Mouse (Mus musculus): ENCODE results near the gene Psmb3. TPM values are rescaled to one million over a fixed set of nuclear protein-coding genes. Genes with fewer than 3 reads are reported as not detected.

Psmb3 gene
- polyA plus RNA-seq, 1 experiment from 2014 or later, result 363 TPM

DNA sequence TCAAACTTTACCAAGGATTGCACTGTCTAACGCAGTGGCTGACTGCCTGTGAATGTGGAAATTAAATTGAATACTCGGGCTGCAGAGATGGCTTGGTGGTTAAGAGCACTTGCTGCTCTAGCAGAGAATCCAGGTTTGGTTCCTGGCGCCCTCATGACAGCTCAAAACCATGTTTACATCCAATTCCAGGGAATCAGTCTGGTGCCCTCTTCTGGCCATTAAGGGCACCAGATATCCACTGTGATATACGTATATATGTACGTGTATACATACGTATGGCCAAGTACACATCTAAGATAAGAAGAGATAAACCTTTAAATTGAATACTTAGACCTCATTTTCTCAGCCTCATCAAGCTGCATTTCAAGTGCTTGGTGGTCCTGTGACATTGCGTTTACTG, 37.0 kb upstream of the Psmb3 start:
- Histone ChIP-seq H3K9me3 (replicated peaks; ENCODE audit: control insufficient read depth, low read length) (no peaks in the 10 kb centered on the region), H3K4me3 (replicated peaks; ENCODE audit: low read length) (no peak overlapping the region), H3K27ac (ENCODE audit: low read length) (no peak overlapping the region), H3K9ac (ENCODE audit: low read length) (no peak overlapping the region), H3K27me3 (ENCODE audit: control insufficient read depth, insufficient read depth, low read length) (no peaks in the 10 kb centered on the region), H3K4me2 (ENCODE audit: low read depth, low read length) (no peak overlapping the region), H3K36me3 (ENCODE audit: control insufficient read depth, insufficient read depth, low read length) (peaks cover 14% of the 10 kb centered on the region), H3K4me1 (ENCODE audit: control insufficient read depth, insufficient read depth, low read length) (peaks cover 25% of the 10 kb centered on the region)
- ATAC-seq (ENCODE audit: insufficient read depth, low FRiP score), result no peak
- WGBS, result 86% methylated on average over 7 of the region's 7 CpGs

- Histone ChIP-seq H3K4me2 (ENCODE audit: low read depth, low read length) (no peak overlapping the region), H3K27me3 (ENCODE audit: control insufficient read depth, insufficient read depth, low read length) (no peaks in the 10 kb centered on the region), H3K4me1 (ENCODE audit: control insufficient read depth, insufficient read depth, low read length) (peaks cover 21% of the 10 kb centered on the region), H3K9me3 (replicated peaks; ENCODE audit: control insufficient read depth, low read length) (no peaks in the 10 kb centered on the region), H3K27ac (ENCODE audit: low read length) (no peak overlapping the region), H3K36me3 (ENCODE audit: control insufficient read depth, insufficient read depth, low read length) (peaks cover 19% of the 10 kb centered on the region), H3K9ac (ENCODE audit: low read length) (no peak overlapping the region), H3K4me3 (replicated peaks; ENCODE audit: low read length) (no peak overlapping the region)
- 88% methylated on average over 15 of the region's 15 CpGs for WGBS
- no peak for ATAC-seq (ENCODE audit: insufficient read depth, low FRiP score)
Measured at GRCm38 (mm10) chr11:97666794-97667193, 36.4 kb upstream of the Psmb3 start.

DNA sequence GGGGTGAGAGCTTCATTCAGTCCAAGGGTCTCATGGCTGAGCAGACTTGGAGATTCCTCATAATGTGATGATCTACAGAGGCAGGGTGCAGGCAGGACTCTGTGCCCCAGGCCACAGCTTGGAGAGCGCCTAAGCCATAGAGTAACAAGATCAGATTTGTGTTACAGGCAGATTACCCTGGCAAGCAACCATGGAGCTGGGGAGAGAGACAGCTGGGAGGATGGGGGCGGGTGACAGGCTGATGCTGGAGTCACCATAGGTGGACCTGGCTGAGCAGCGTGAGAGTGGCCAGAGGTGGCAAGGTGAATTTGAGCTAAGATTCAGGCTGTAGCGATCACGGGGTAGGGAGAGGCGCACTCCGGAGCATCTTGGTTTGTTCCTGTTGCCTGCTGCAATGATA, 35.0 kb upstream of the Psmb3 start:
- Histone ChIP-seq H3K27ac (ENCODE audit: low read length) (no peak overlapping the region), H3K4me2 (ENCODE audit: low read depth, low read length) (no peak overlapping the region), H3K9ac (ENCODE audit: low read length) (no peak overlapping the region), H3K9me3 (replicated peaks; ENCODE audit: control insufficient read depth, low read length) (no peaks in the 10 kb centered on the region), H3K27me3 (ENCODE audit: control insufficient read depth, insufficient read depth, low read length) (no peaks in the 10 kb centered on the region), H3K36me3 (ENCODE audit: control insufficient read depth, insufficient read depth, low read length) (peaks cover 20% of the 10 kb centered on the region), H3K4me3 (replicated peaks; ENCODE audit: low read length) (no peak overlapping the region), H3K4me1 (ENCODE audit: control insufficient read depth, insufficient read depth, low read length) (peaks cover 11% of the 10 kb centered on the region)
- ATAC-seq (ENCODE audit: insufficient read depth, low FRiP score), result no peak
- WGBS, result 92% methylated on average over 7 of the region's 7 CpGs

- Histone ChIP-seq H3K4me3 (replicated peaks; ENCODE audit: low read length) (no peak overlapping the region), H3K4me2 (ENCODE audit: low read depth, low read length) (no peak overlapping the region), H3K27me3 (ENCODE audit: control insufficient read depth, insufficient read depth, low read length) (no peaks in the 10 kb centered on the region), H3K27ac (ENCODE audit: low read length) (no peak overlapping the region), H3K36me3 (ENCODE audit: control insufficient read depth, insufficient read depth, low read length) (peaks cover 20% of the 10 kb centered on the region), H3K9me3 (replicated peaks; ENCODE audit: control insufficient read depth, low read length) (no peaks in the 10 kb centered on the region), H3K4me1 (ENCODE audit: control insufficient read depth, insufficient read depth, low read length) (peaks cover 11% of the 10 kb centered on the region), H3K9ac (ENCODE audit: low read length) (no peak overlapping the region)
- 58% methylated on average over 15 of the region's 15 CpGs for WGBS
- no peak for ATAC-seq (ENCODE audit: insufficient read depth, low FRiP score)
Measured at GRCm38 (mm10) chr11:97669268-97669667, 33.9 kb upstream of the Psmb3 start.

DNA sequence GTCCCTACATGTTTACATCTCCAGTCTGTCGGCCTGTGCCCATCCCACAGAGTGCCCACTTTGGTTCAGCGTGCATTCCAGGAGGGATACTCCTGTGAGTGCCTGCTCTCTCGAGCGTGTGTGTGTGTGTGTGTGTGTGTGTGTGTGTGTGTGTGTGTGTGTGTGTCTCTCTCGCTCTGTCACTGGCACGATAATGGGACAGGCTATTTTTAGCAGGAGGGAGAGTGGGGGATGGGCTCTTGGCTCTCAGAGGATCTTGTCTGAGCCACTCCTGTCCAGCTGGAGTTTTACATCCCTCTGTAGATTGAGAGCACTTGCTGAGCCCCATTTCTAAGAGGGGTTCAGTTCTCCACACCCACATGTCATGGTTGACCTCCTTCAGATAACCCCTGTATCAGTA, 33.4 kb upstream of the Psmb3 start:
- no peaks in the 10 kb centered on the region for H3K27me3 ChIP-seq (ENCODE audit: control insufficient read depth, insufficient read depth, low read length)
- H3K4me1 ChIP-seq (ENCODE audit: control insufficient read depth, insufficient read depth, low read length), result peaks cover 8% of the 10 kb centered on the region
- H3K4me3 ChIP-seq (replicated peaks; ENCODE audit: low read length), result no peak overlapping the region
- H3K36me3 ChIP-seq (ENCODE audit: control insufficient read depth, insufficient read depth, low read length), result peaks cover 20% of the 10 kb centered on the region
- H3K9me3 ChIP-seq (replicated peaks; ENCODE audit: control insufficient read depth, low read length), result no peaks in the 10 kb centered on the region
- WGBS, result 18% methylated on average over 6 of the region's 6 CpGs
- H3K4me2 ChIP-seq (ENCODE audit: low read depth, low read length), result no peak overlapping the region
- 0 out of 2 replicates have a peak overlapping the region, but pooled peaks have one; percentile 19 for H3K9ac ChIP-seq (ENCODE audit: low read length)
- no peak overlapping the region for H3K27ac ChIP-seq (ENCODE audit: low read length)
- ATAC-seq (ENCODE audit: insufficient read depth, low FRiP score), result peak; percentile 19; the same call in 1 of the 2 replicates

DNA sequence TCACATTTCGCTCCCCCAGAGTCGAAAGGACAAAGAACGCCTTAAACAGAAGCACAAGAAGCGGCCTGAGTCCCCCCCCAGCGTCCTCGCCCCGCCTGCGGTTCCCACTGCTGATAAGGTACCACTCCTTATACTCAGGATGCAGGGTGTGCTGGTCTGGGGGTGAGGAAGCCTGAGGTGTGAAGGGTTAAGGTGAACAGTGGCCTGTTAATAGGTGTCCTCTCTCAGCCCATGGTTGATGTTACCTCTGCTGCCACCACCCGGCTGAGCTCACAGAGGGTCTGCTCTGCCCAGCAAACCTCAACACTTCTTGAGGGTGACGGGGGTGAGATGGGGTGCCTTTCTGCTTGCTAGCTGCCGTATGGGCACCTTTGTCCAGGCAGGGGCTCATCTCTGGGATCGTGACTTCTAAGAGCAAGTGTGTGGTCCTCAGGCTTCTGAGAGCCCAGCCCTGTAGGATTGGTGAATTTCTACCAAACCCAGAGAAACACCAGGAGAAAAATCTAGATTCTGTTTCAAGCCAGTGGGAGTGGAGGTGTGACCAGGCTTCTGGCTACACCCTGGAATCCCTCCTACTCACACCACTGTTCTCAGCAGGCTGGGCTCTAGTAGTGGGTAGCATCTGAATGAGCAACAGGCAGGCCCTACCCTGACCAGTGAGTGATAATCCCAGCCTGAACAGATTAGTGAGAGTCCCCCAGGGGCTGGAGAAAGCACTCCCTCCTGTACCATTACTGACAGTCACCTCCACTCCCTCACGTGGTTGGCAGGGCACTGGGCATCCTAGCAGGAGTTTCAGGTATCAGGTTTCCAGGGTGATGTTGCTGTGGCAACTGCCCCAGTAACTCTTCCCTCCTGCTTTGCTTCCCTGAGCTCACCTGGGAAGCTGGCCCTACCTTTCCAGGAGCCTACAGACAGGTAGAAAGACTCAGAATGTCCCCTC, 32.7 kb upstream of the Psmb3 start:
- H3K27me3 ChIP-seq (ENCODE audit: control insufficient read depth, insufficient read depth, low read length), result no peaks in the 10 kb centered on the region
- H3K4me2 ChIP-seq (ENCODE audit: low read depth, low read length), result no peak overlapping the region
- WGBS, result 60% methylated on average over 13 of the region's 13 CpGs
- no peak overlapping the region for H3K4me3 ChIP-seq (replicated peaks; ENCODE audit: low read length)
- H3K9me3 ChIP-seq (replicated peaks; ENCODE audit: control insufficient read depth, low read length), result no peaks in the 10 kb centered on the region
- ATAC-seq (ENCODE audit: insufficient read depth, low FRiP score), result peak; percentile 36; the same call in 1 of the 2 replicates
- no peak overlapping the region for H3K27ac ChIP-seq (ENCODE audit: low read length)
- H3K36me3 ChIP-seq (ENCODE audit: control insufficient read depth, insufficient read depth, low read length), result peaks cover 20% of the 10 kb centered on the region
- 0 out of 2 replicates have a peak overlapping the region, but pooled peaks have one; percentile 19 for H3K9ac ChIP-seq (ENCODE audit: low read length)
- peaks cover 7% of the 10 kb centered on the region for H3K4me1 ChIP-seq (ENCODE audit: control insufficient read depth, insufficient read depth, low read length)

- WGBS, result 50% methylated on average over 2 of the region's 2 CpGs
- Histone ChIP-seq H3K9me3 (replicated peaks; ENCODE audit: control insufficient read depth, low read length) (no peaks in the 10 kb centered on the region), H3K36me3 (ENCODE audit: control insufficient read depth, insufficient read depth, low read length) (peaks cover 15% of the 10 kb centered on the region), H3K27ac (ENCODE audit: low read length) (no peak overlapping the region), H3K4me2 (ENCODE audit: low read depth, low read length) (no peak overlapping the region), H3K9ac (ENCODE audit: low read length) (no peak overlapping the region), H3K27me3 (ENCODE audit: control insufficient read depth, insufficient read depth, low read length) (no peaks in the 10 kb centered on the region), H3K4me3 (replicated peaks; ENCODE audit: low read length) (no peak overlapping the region), H3K4me1 (ENCODE audit: control insufficient read depth, insufficient read depth, low read length) (peaks cover 7% of the 10 kb centered on the region)
- no peak for ATAC-seq (ENCODE audit: insufficient read depth, low FRiP score)
Measured at GRCm38 (mm10) chr11:97671177-97671527, 32.0 kb upstream of the Psmb3 start.

DNA sequence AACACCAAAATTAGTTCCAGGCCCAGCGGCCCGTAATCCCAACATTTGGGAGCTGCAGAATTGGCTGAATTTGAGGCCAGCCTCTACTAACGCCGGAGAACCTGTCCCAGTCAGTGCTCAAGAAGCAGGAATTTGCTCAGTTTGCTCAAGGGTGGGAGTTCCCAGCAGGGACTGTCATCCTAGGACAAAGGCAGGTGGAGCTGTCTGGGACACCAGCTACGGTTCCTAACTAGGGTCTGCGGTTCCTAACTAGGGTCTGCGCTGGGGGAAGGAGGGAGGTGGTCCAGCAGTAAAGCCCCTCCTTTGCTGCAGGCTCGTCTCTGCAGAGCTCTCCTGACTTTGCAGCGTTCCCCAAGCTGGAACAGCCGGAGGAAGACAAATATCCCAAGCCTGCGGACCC, 30.1 kb upstream of the Psmb3 start:
- ATAC-seq (ENCODE audit: insufficient read depth, low FRiP score), result no peak
- no peak overlapping the region for H3K9ac ChIP-seq (ENCODE audit: low read length)
- H3K4me3 ChIP-seq (replicated peaks; ENCODE audit: low read length), result no peak overlapping the region
- H3K27ac ChIP-seq (ENCODE audit: low read length), result no peak overlapping the region
- peaks cover 9% of the 10 kb centered on the region for H3K36me3 ChIP-seq (ENCODE audit: control insufficient read depth, insufficient read depth, low read length)
- no peaks in the 10 kb centered on the region for H3K9me3 ChIP-seq (replicated peaks; ENCODE audit: control insufficient read depth, low read length)
- peaks cover 7% of the 10 kb centered on the region for H3K4me1 ChIP-seq (ENCODE audit: control insufficient read depth, insufficient read depth, low read length)
- H3K27me3 ChIP-seq (ENCODE audit: control insufficient read depth, insufficient read depth, low read length), result no peaks in the 10 kb centered on the region
- no peak overlapping the region for H3K4me2 ChIP-seq (ENCODE audit: low read depth, low read length)
- 84% methylated on average over 11 of the region's 11 CpGs for WGBS

DNA sequence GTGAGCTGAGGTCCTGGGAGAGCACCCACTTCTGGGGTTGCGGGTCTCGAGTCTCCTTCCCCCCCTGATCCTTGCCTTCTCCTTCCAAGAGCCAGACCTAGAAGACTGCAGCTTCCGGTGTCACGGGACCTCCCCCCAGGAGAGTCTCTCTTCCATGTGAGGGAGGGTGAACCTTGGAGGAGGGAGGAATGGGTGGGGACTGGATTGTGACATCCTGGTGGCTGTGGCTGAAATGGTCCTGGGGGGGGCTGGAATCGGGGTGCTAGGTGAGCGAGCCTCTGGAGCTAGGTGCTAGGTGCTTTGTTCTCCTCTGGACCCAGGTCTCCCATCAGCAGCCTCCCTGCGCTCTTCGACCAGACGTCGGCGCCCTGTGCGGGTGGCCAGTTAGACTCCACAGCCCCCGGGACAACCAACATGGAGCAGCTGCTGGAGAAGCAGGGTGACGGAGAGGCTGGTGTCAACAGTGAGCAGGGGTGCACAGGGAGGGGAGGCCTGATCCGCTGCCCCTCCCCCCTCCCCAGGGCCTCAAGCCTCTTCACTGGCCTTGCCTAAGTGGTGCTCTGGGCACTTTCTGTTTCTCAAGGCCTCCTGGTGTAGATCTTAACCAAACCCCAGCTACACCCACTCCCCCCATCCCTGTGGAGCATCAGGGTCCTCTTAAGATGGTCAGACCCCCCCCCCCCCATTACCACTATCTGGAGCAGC, 27.0 kb upstream of the Psmb3 start:
- no peak for ATAC-seq (ENCODE audit: insufficient read depth, low FRiP score)
- H3K9me3 ChIP-seq (replicated peaks; ENCODE audit: control insufficient read depth, low read length), result no peaks in the 10 kb centered on the region
- H3K4me2 ChIP-seq (ENCODE audit: low read depth, low read length), result no peak overlapping the region
- no peaks in the 10 kb centered on the region for H3K4me1 ChIP-seq (ENCODE audit: control insufficient read depth, insufficient read depth, low read length)
- no peak overlapping the region for H3K4me3 ChIP-seq (replicated peaks; ENCODE audit: low read length)
- H3K27me3 ChIP-seq (ENCODE audit: control insufficient read depth, insufficient read depth, low read length), result no peaks in the 10 kb centered on the region
- 0 out of 2 replicates have a peak overlapping the region, but pooled peaks have one; percentile 10 for H3K9ac ChIP-seq (ENCODE audit: low read length)
- 77% methylated on average over 15 of the region's 15 CpGs for WGBS
- H3K27ac ChIP-seq (ENCODE audit: low read length), result no peak overlapping the region
- peaks cover 13% of the 10 kb centered on the region for H3K36me3 ChIP-seq (ENCODE audit: control insufficient read depth, insufficient read depth, low read length)

Data from stomach, embryonic 16.5 days (tissue).